Mouse (Mus musculus): ENCODE results near the gene Rusc2. TPM values are rescaled to one million over a fixed set of nuclear protein-coding genes. Genes with fewer than 3 reads are reported as not detected.

The Rusc2 gene
- polyA plus RNA-seq (2015; fragmentation: Nextera tagmentation; extraction: Ambion mirVana): 13.1 and 14.7 TPM in 2 replicates

DNA sequence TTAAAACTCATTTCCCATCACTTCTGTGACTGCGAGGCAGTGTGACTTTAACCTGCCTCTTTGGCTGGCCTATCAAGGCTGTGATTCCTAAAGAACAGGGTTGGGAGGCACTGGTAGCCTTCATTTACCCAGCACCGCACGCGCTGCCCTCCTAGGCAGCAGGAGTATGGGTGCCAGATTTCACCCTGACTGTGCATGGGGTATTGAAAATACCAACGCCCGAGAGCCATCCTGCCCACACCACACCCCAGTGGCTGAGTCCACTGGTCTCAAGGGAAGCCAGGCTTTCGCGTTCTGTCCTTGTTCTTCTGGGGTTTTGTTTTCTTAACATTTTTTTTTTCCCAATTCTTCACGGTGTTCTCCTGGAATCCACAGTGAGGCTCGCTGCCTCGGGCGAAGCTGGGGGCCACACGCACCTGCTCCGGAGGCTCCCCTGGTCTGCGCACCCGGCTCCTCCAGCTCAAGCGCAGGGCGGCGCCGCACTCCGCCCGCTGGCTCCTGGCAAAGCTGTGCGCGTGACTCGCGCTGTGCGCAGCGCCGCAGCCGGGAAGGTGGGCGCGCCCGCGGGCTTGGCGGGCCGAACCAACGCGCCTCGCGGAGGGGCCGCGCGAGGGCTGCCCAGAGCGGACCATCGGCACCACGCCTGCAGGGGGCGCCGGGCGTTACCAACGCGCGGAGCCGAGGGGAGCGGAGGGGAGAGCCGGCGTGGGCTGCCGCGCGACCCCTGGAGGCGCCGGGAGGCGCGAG is at the start of gene Rusc2:
Gene Rusc2, plus strand, starts transcription at position 572 of the 747 bp plus-strand sequence.
- Histone ChIP-seq H3K27me3 (peaks cover 14% of the 10 kb centered on the region), H3K27ac (no peak within 1 kb of the TSS), H3K4me1 (peaks cover 18% of the 10 kb centered on the region), H3K4me2 (replicated peaks) (peak within 1 kb of the TSS; percentile 88), H3K9ac (peak within 1 kb of the TSS; percentile 84), H3K9me3 (no peaks in the 10 kb centered on the region), H3K36me3 (no peaks in the 10 kb centered on the region), H3K4me3 (peak within 1 kb of the TSS; percentile 73)
- WGBS: under 1% methylated on average over 62 of the region's 63 CpGs
- peak; percentile 96 for ATAC-seq (ENCODE audit: low FRiP score, low read depth)

DNA sequence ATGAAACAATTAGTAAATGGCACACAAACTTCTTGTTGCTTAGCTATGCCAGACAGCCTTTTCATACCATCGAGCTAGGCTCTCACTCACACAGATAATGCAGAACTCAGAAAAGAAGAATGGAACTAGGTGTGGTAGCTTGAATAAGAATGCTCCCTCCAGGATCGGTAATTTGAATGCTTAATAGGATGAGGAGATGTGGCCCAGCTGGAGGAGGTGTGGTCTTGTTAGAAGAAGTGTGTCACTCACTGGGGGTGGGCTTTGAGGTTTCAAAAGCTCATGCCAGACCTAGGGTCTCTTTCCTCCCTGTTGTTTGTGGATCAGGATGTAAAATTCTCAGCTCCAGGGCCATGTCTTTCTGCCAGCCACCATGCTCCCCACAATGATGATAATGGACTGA is 47.0 kb upstream of the Rusc2 start:
- no peak overlapping the region for H3K27ac ChIP-seq
- no peak overlapping the region for H3K9ac ChIP-seq
- no peak overlapping the region for H3K4me2 ChIP-seq (replicated peaks)
- no peaks in the 10 kb centered on the region for H3K36me3 ChIP-seq
- H3K4me3 ChIP-seq: no peak overlapping the region
- peaks cover 14% of the 10 kb centered on the region for H3K9me3 ChIP-seq
- H3K4me1 ChIP-seq: no peaks in the 10 kb centered on the region; the same call in 1 of the 2 replicates
- no peaks in the 10 kb centered on the region for H3K27me3 ChIP-seq
- ATAC-seq (ENCODE audit: low FRiP score, low read depth): no peak
- 74% methylated on average over 2 of the region's 2 CpGs for WGBS

DNA sequence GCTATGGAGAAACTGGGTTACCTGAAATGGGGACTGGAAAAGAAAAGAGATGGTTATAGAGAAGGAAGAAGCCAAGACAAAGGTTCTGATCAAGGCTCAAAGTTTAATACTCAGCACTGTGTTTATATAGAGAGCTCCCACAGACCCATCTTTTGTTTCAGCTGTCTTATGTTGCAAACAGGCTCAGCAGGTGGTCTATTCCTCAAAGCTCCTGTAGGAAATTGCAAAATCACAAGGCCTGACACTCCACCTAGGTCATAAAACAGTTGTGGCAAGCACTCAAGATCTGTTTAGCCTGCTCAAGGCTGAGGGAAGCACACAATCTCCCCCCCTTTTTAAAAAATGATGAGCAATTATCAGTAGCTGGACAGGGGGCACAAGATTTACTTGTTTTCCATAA is 45.6 kb upstream of the Rusc2 start:
- ATAC-seq (ENCODE audit: low FRiP score, low read depth): no peak
- Histone ChIP-seq H3K4me2 (replicated peaks) (no peak overlapping the region), H3K9ac (no peak overlapping the region), H3K27me3 (no peaks in the 10 kb centered on the region), H3K27ac (no peak overlapping the region), H3K9me3 (peaks cover 14% of the 10 kb centered on the region), H3K4me3 (no peak overlapping the region), H3K36me3 (no peaks in the 10 kb centered on the region), H3K4me1 (no peaks in the 10 kb centered on the region; the same call in 1 of the 2 replicates)

- H3K4me3 ChIP-seq: no peak overlapping the region
- no peak overlapping the region for H3K27ac ChIP-seq
- no peak for ATAC-seq (ENCODE audit: low FRiP score, low read depth)
- no peaks in the 10 kb centered on the region for H3K36me3 ChIP-seq
- no peak overlapping the region for H3K9ac ChIP-seq
- no peaks in the 10 kb centered on the region for H3K27me3 ChIP-seq
- H3K4me1 ChIP-seq: no peaks in the 10 kb centered on the region; the same call in 1 of the 2 replicates
- H3K9me3 ChIP-seq: peaks cover 14% of the 10 kb centered on the region
- no peak overlapping the region for H3K4me2 ChIP-seq (replicated peaks)
- 58% methylated on average over 4 of the region's 4 CpGs for WGBS
These were observed 41.5 kb upstream of the Rusc2 start for GRCm38 (mm10) chr4:43340096-43340804.

DNA sequence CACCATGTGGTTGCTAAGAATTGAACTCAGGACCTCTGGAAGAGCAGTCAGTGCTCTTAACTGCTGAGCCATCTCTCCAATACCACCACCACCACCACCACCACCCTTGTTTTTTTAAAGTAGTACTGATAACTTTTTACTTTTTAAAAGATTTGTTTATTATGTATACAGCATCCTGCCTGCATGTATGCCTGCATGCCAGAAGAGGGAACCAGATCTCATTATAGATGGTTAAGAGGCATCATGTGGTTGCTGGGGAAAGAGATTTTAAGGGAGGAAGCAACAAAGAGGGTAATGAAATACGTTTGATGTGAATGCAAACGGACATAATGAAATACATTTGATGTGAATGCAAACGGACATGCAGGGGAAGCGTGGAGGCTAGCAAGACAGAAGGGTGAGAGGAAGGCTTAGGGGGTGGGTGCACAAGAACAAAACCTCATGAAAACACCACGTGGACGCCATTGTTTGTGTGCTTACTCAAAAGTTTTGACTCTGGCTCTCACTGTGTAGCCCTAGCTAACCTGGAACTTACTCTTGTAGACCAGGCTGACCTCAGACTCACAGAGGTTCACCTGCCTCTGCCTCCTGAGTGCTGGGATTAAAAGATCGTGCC is 40.4 kb upstream of the Rusc2 start:
- WGBS: 77% methylated on average over 7 of the region's 7 CpGs
- Histone ChIP-seq H3K27ac (no peak overlapping the region), H3K9me3 (peaks cover 9% of the 10 kb centered on the region), H3K27me3 (no peaks in the 10 kb centered on the region), H3K9ac (no peak overlapping the region), H3K4me2 (replicated peaks) (no peak overlapping the region), H3K4me1 (no peaks in the 10 kb centered on the region; the same call in 1 of the 2 replicates), H3K4me3 (no peak overlapping the region), H3K36me3 (no peaks in the 10 kb centered on the region)
- ATAC-seq (ENCODE audit: low FRiP score, low read depth): no peak

DNA sequence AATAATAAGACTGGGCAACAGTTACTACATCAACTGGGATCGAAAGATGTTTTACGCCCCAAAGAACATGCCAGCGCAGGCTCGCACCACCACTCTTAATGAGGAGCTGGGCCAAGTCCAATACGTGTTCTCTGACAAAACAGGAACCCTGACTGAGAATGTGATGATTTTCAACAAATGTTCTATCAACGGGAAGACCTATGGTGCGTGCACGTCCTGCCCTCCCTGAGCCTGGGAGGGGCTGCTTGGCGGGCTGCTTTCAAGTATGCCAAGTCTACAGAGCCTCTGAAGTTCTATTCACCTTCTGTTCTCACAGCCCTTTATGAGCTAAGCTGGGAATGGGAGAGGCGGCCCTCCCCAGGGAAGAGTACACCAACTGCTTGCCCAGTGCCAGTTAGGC is 39.3 kb upstream of the Rusc2 start:
- 0 out of 2 replicates have a peak, but pooled peaks cover under 1% of the 10 kb centered on the region for H3K9me3 ChIP-seq
- ATAC-seq (ENCODE audit: low FRiP score, low read depth): no peak

DNA sequence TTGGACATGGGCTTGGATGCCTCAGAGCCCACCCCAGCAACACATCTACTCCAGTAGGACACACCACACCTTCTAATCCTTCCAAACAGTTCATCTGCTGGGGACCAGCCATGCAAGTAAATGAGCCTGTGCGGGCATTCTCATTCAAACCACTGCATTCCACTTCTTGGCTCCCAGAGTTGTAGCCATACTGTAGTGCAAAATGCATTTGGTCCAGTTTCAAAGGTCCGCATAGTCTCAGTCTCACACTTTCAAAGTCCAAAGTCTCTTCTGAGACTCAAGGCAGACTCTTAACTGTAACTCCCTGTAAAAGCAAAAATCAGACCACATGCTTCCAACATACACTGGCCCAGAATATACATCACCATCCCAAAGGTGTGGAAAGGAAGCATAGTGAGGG is 36.8 kb upstream of the Rusc2 start:
- no peaks in the 10 kb centered on the region for H3K36me3 ChIP-seq
- H3K4me2 ChIP-seq (replicated peaks): no peak overlapping the region
- H3K4me3 ChIP-seq: no peak overlapping the region
- no peak for ATAC-seq (ENCODE audit: low FRiP score, low read depth)
- 0 out of 2 replicates have a peak, but pooled peaks cover 3% of the 10 kb centered on the region for H3K27me3 ChIP-seq
- H3K9me3 ChIP-seq: no peaks in the 10 kb centered on the region
- H3K27ac ChIP-seq: no peak overlapping the region
- H3K9ac ChIP-seq: no peak overlapping the region
- no peaks in the 10 kb centered on the region; the same call in 1 of the 2 replicates for H3K4me1 ChIP-seq
- WGBS: 77% methylated on average over 2 of the region's 2 CpGs

More for the DNA sequence above, 39.3 kb upstream of the Rusc2 start:
- Histone ChIP-seq H3K4me3 (no peak overlapping the region), H3K9ac (no peak overlapping the region), H3K4me1 (no peaks in the 10 kb centered on the region; the same call in 1 of the 2 replicates), H3K27ac (no peak overlapping the region), H3K36me3 (no peaks in the 10 kb centered on the region), H3K4me2 (replicated peaks) (no peak overlapping the region), H3K27me3 (0 out of 2 replicates have a peak, but pooled peaks cover 3% of the 10 kb centered on the region)
- 90% methylated on average over 10 of the region's 10 CpGs for WGBS

DNA sequence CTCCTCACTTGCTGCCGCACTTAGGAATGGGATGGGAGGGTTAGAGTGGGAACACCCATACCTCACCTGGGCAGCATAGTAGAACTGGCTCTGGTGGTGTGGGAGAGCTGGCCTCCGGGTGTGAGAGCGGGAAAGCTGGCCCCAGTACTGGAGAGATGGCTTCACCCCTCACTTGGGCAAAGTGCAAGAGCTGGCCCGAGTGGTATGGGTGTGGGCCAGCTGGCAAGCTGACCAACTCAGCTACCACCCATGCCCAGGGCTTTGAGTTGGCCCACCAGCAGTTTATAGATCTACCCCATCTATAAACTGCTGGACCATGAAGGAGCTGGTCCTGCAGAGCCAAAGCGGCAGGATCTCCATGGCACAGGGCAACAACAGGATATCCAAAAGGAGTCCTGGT is 32.6 kb upstream of the Rusc2 start:
- Histone ChIP-seq H3K4me1 (no peaks in the 10 kb centered on the region), H3K9ac (no peak overlapping the region), H3K27me3 (0 out of 2 replicates have a peak, but pooled peaks cover 3% of the 10 kb centered on the region), H3K4me3 (no peak overlapping the region), H3K27ac (no peak overlapping the region), H3K36me3 (no peaks in the 10 kb centered on the region), H3K9me3 (no peaks in the 10 kb centered on the region), H3K4me2 (replicated peaks) (no peak overlapping the region)
- ATAC-seq (ENCODE audit: low FRiP score, low read depth): no peak
- WGBS: 84% methylated on average over 5 of the region's 5 CpGs

DNA sequence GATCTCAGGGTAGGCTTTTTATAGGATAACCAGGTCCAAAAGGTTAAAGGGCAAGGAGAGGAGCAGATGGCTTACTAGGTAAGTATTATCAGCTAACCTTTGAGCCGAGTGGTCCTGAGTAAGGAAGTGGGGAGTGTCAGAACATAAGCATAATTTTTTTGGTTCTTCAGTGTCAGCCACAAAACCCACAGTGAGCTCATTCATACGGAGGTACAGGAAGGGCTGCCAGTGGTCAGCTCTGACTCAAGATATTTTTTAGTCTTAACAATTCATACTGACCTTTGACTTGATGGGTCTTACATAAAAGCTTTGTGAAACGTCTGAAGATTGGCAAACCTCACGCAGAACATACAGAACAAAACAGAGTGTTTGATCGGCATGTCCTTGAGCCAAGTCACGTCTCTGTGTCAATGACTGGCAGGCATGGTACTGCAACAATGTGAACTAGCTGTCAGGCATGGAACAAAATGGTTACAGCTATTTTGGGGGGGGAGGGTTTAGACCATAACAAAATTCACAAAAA is 31.7 kb upstream of the Rusc2 start:
- Histone ChIP-seq H3K9ac (no peak overlapping the region), H3K4me2 (replicated peaks) (no peak overlapping the region), H3K4me3 (no peak overlapping the region), H3K9me3 (no peaks in the 10 kb centered on the region), H3K27me3 (0 out of 2 replicates have a peak, but pooled peaks cover 3% of the 10 kb centered on the region), H3K27ac (no peak overlapping the region), H3K4me1 (no peaks in the 10 kb centered on the region), H3K36me3 (no peaks in the 10 kb centered on the region)
- WGBS: 81% methylated on average over 6 of the region's 6 CpGs
- no peak for ATAC-seq (ENCODE audit: low FRiP score, low read depth)

DNA sequence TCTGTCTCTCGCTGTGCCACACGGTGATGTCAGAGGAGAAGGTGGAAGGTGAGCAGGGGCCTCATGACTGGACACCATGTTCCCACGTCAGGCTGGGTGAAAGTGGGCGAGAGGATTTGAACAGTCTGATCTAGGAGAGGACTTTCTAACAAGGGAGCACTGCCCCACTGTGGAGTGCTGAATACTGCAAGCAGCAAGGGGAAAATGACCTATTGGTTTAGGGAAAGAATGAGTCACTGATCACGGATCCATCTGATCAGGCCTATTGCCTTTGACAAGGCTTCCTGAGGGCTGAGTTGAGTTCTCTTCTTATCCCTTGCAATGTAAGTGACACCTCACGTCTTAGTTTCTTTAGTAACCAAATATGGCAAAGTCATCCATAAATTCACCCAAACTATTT is 28.1 kb upstream of the Rusc2 start:
- Histone ChIP-seq H3K27me3 (no peaks in the 10 kb centered on the region), H3K4me1 (no peaks in the 10 kb centered on the region), H3K9ac (no peak overlapping the region), H3K36me3 (no peaks in the 10 kb centered on the region), H3K4me3 (no peak overlapping the region), H3K27ac (no peak overlapping the region), H3K4me2 (replicated peaks) (no peak overlapping the region), H3K9me3 (no peaks in the 10 kb centered on the region)
- WGBS: 88% methylated on average over 6 of the region's 6 CpGs
- ATAC-seq (ENCODE audit: low FRiP score, low read depth): no peak

- no peak overlapping the region for H3K9ac ChIP-seq
- H3K9me3 ChIP-seq: no peaks in the 10 kb centered on the region
- H3K4me1 ChIP-seq: no peaks in the 10 kb centered on the region
- WGBS: 64% methylated on average over 11 of the region's 11 CpGs
- H3K27ac ChIP-seq: no peak overlapping the region
- no peak overlapping the region for H3K4me2 ChIP-seq (replicated peaks)
- no peak for ATAC-seq (ENCODE audit: low FRiP score, low read depth)
- no peak overlapping the region for H3K4me3 ChIP-seq
- H3K36me3 ChIP-seq: no peaks in the 10 kb centered on the region
- H3K27me3 ChIP-seq: no peaks in the 10 kb centered on the region
These were observed 16.7 kb upstream of the Rusc2 start for GRCm38 (mm10) chr4:43364914-43365560.

Measured in limb, embryonic 13.5 days (tissue).